Mouse (Mus musculus) intestine, embryonic 16.5 days (tissue): ENCODE data around the gene Med13l. TPM values are rescaled to one million over a fixed set of nuclear protein-coding genes. Genes with fewer than 3 reads are reported as not detected.

Experiments used
- ATAC-seq: fragments of 200-750 bp; cut with Nextera tagmentation; 2 replicates; pipeline ENCODE4 v1.8.0; 2017; ENCODE audit warnings: moderate TSS enrichment, moderate library complexity
- H3K27ac ChIP-seq: fragments of 300-500 bp; sonication (generic); 2 replicates; pipeline ENCODE4 v1.5.1; 2014; ENCODE audit warnings: mild to moderate bottlenecking, low read length
- H3K27me3 ChIP-seq: fragments of 300-500 bp; sonication (generic); replicated peaks from 2 replicates; pipeline ENCODE4 v1.6.1; 2014; ENCODE audit warnings: low read length, control low read depth, mixed read lengths; ENCODE audit not compliant: control insufficient read depth, insufficient read depth
- H3K36me3 ChIP-seq: fragments of 300-500 bp; sonication (generic); 2 replicates; pipeline ENCODE4 v1.6.1; 2014; ENCODE audit warnings: low read length, control low read depth; ENCODE audit not compliant: control insufficient read depth, insufficient read depth
- H3K4me1 ChIP-seq: fragments of 300-500 bp; sonication (generic); 2 replicates; pipeline ENCODE4 v1.6.1; 2014; ENCODE audit warnings: low read length, control low read depth, mixed read lengths; ENCODE audit not compliant: control insufficient read depth, insufficient read depth
- H3K4me2 ChIP-seq: fragments of 300-500 bp; sonication (generic); 2 replicates; pipeline ENCODE4 v1.6.1; 2014; ENCODE audit warnings: low read depth, low read length, control low read depth
- H3K4me3 ChIP-seq: fragments of 300-500 bp; sonication (generic); 2 replicates; pipeline ENCODE4 v1.5.1; 2014; ENCODE audit warnings: mild to moderate bottlenecking, low read length
- H3K9ac ChIP-seq: fragments of 300-500 bp; sonication (generic); 2 replicates; pipeline ENCODE4 v1.6.1; 2014; ENCODE audit warnings: low read depth, low read length
- H3K9me3 ChIP-seq: fragments of 300-500 bp; sonication (generic); 2 replicates; pipeline ENCODE4 v1.6.1; 2016; ENCODE audit warnings: low read length, control low read depth; ENCODE audit not compliant: control insufficient read depth
- WGBS: fragments of 180-500 bp; shearing (Covaris S2); extraction: QIAGEN DNeasy Blood & Tissue Kit; methylation state at CpG from one replicate; pipeline ENCODE4 v1.1.7; 2014; 5-methylcytosine and 5-hydroxymethylcytosine counted together
- polyA plus RNA-seq: library from polyadenylated mRNA; unstranded; fragments of >200 nt; fragmentation: Nextera tagmentation; extraction: Ambion mirVana; gene quantifications from 2 replicates; pipeline ENCODE4 v1.2.1, GENCODE M21; 2015

The Med13l gene
- polyA plus RNA-seq, 1 experiment from 2014 or later, result 6.4 TPM

DNA sequence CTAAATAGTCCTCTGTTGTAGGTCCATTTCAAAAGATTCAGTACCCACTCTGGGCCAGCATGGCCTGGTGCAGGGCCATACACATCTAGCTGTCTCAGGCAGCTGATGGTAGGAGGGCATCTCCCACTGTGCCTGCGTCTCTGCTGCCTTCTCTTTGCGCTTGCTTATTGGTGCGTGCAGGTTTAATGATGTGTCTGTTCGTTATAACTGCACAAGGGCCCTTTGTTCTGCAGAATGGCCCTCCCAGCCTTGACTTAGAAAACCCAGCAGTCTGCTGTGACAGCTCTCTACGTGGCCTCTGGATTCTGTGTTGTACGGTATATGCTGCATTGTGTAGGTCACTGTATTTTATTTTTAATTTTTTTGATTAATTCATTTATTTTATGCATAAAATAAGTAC lies 208.7 kb downstream of the Med13l start:
- Histone ChIP-seq H3K27ac (no peak overlapping the region), H3K4me2 (no peak overlapping the region), H3K4me1 (no peaks in the 10 kb centered on the region), H3K9me3 (no peaks in the 10 kb centered on the region), H3K36me3 (no peaks in the 10 kb centered on the region), H3K27me3 (0 out of 2 replicates have a peak, but pooled peaks cover 2% of the 10 kb centered on the region), H3K4me3 (no peak overlapping the region), H3K9ac (no peak overlapping the region)
- WGBS, result 67% methylated on average over 6 of the region's 6 CpGs
- no peak for ATAC-seq

DNA sequence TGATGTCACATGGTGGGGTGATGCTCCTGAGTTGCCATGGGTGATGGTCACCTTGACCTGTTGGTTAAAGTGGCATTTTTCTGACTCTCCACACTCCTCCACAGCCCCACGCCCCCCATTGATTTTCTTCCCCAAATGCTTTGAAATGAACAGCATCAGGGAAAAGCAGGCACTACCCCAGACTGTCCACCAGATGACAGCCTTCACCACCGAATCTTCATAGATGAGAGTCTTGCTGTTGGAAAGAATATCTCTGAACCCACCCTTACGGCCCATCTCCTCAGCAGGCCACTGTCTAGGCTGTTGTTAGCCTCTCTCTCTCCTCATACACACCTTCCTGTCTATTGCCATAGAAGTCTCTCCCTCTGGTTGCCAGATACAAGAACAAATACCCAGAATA lies 213.4 kb downstream of the Med13l start:
- no peak for ATAC-seq
- H3K9me3 ChIP-seq, result no peaks in the 10 kb centered on the region
- no peak overlapping the region for H3K4me3 ChIP-seq
- H3K4me2 ChIP-seq, result no peak overlapping the region
- H3K27ac ChIP-seq, result no peak overlapping the region
- 41% methylated on average over 3 of the region's 3 CpGs for WGBS
- H3K9ac ChIP-seq, result no peak overlapping the region
- no peaks in the 10 kb centered on the region for H3K4me1 ChIP-seq
- H3K36me3 ChIP-seq, result no peaks in the 10 kb centered on the region
- 0 out of 2 replicates have a peak, but pooled peaks cover 2% of the 10 kb centered on the region for H3K27me3 ChIP-seq

DNA sequence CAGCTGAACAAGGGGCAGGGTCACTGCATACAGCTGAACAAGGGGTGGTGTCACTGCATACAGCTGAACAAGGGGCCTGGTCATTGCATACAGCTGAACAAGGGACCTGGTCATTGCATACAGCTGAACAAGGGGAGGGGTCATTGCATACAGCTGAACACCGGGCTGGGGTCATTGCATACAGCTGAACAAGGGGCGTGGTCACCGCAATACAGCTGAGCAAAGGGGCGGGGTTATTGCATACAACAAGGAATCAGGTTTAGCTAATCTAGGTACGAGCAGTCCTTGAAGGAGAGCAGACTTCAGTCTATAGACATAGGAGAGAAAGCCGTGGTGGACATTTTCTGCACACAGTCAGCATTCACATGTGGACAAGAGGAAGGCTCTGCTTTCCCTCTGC lies 215.9 kb downstream of the Med13l start:
- Histone ChIP-seq H3K9ac (no peak overlapping the region), H3K27ac (no peak overlapping the region), H3K4me2 (no peak overlapping the region), H3K36me3 (no peaks in the 10 kb centered on the region), H3K4me1 (no peaks in the 10 kb centered on the region), H3K9me3 (no peaks in the 10 kb centered on the region), H3K27me3 (0 out of 2 replicates have a peak, but pooled peaks cover 6% of the 10 kb centered on the region), H3K4me3 (no peak overlapping the region)
- ATAC-seq, result no peak
- 78% methylated on average over 6 of the region's 6 CpGs for WGBS

DNA sequence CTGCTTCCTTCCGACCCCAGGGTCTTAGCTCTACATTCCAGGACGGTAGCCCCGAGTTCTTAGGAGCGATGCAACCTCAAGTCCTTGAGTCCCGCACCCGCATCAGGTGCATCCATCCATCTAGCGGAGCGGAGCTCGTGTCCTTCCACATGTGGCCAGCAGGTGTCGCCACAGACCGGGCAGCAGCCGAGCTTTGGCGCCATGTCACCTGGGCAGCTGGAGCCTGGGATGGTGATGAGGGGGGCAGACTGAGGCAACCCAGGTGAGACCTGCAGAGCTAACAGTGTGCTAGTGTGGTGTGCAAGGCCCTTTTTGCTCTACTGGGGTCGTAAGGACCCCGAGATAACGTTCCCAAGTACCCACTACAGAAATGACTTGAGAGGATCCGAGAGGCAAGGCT lies 221.1 kb downstream of the Med13l start:
- Histone ChIP-seq H3K4me2 (no peak overlapping the region), H3K4me1 (no peaks in the 10 kb centered on the region), H3K27ac (no peak overlapping the region), H3K36me3 (no peaks in the 10 kb centered on the region), H3K27me3 (0 out of 2 replicates have a peak, but pooled peaks cover 5% of the 10 kb centered on the region), H3K4me3 (no peak overlapping the region), H3K9me3 (peaks cover 7% of the 10 kb centered on the region; the same call in 1 of the 2 replicates), H3K9ac (no peak overlapping the region)
- WGBS, result 11% methylated on average over 17 of the region's 17 CpGs
- peak; percentile 56; the same call in 1 of the 2 replicates for ATAC-seq

DNA sequence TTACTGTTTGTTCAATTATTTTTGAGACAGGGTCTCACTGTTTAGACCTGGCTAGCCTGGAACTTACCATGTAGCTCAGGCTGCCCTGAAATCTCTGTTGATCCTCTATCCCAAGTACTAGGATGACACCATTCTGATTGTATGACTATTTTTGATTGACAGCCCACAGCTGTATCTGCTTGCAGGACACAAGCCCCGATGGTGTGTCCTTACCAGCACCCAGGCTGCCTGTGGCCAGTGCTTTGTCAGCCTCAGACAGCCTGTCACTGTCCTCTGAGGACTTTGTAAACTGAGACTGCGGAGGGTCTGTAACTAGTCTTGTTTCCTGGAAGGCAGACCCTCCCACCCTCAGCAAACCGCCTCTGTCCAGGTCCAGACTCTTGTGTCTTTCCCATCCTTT lies 221.7 kb downstream of the Med13l start:
- Histone ChIP-seq H3K27ac (no peak overlapping the region), H3K4me3 (no peak overlapping the region), H3K27me3 (0 out of 2 replicates have a peak, but pooled peaks cover 5% of the 10 kb centered on the region), H3K4me1 (no peaks in the 10 kb centered on the region), H3K9ac (no peak overlapping the region), H3K36me3 (no peaks in the 10 kb centered on the region), H3K9me3 (peaks cover 7% of the 10 kb centered on the region; the same call in 1 of the 2 replicates), H3K4me2 (no peak overlapping the region)
- 0 out of 2 replicates have a peak, but pooled peaks have one; percentile 13 for ATAC-seq
- 66% methylated on average over 3 of the region's 3 CpGs for WGBS

DNA sequence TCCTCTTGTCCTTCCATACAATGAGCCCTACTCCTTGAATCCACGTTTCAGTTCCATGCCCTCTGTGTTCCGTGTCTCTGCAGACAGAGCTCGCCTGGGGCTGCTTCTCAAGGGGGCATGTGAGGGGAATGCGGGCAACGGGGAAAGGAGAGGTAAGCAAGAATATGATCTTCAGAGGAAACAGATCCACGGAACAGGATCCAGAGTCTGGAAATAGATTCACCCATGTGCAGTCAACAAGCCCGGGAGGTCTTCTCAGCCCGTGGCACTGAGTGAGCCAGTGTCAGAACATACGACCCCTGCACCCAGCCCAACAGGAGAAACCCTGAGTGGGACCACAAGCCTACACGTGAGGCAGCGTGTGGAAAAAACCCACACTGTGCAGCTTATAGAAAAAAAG lies 228.7 kb downstream of the Med13l start:
- WGBS, result 86% methylated on average over 11 of the region's 11 CpGs
- Histone ChIP-seq H3K27me3 (no peaks in the 10 kb centered on the region), H3K9ac (no peak overlapping the region), H3K36me3 (no peaks in the 10 kb centered on the region), H3K27ac (no peak overlapping the region), H3K4me2 (no peak overlapping the region), H3K4me3 (no peak overlapping the region), H3K4me1 (no peaks in the 10 kb centered on the region), H3K9me3 (peaks cover 7% of the 10 kb centered on the region; the same call in 1 of the 2 replicates)
- no peak for ATAC-seq

DNA sequence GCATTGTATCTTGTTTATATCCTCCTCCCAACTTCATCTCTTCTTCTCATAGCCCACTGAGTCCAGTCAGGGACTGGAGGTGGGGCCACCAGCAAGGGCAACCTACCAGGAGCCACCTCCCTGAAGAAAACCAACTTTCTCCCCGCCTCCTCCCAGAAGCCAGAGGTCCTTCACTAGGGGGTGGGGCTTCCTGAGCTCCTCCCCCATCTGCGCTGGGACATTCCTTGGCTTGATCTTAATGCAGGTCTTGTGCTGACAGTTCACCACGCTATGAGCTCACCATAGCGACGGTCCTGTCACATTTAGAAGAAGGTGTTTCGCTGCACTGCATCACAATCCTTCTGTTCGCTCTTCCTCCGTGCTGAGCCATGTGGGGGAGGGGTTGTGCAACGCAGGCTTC lies 229.3 kb downstream of the Med13l start:
- 77% methylated on average over 9 of the region's 9 CpGs for WGBS
- Histone ChIP-seq H3K9me3 (peaks cover 7% of the 10 kb centered on the region; the same call in 1 of the 2 replicates), H3K36me3 (no peaks in the 10 kb centered on the region), H3K27me3 (no peaks in the 10 kb centered on the region), H3K4me2 (no peak overlapping the region), H3K4me1 (no peaks in the 10 kb centered on the region), H3K9ac (no peak overlapping the region), H3K4me3 (no peak overlapping the region), H3K27ac (no peak overlapping the region)
- ATAC-seq, result no peak

DNA sequence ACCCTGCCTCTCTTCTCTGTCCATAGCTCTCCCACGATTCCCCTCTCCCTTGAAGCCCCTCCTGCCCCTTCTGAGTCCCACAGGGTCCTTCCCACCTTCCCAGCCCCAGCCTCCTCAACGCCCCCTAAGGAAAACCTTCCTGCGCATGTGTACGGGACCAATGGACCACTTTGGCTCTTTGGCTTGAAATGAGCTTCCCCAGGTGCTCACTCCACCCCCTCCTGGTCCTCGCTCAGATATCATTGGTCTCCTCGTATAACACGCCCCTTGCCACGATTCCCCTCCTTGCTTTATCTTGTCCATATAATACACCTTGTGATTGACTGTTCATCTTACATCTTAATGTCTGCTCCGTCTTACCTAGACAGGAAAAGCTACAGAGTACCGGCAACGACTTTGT lies 237.3 kb downstream of the Med13l start:
- Histone ChIP-seq H3K4me2 (no peak overlapping the region), H3K4me1 (no peaks in the 10 kb centered on the region), H3K36me3 (no peaks in the 10 kb centered on the region), H3K27ac (no peak overlapping the region), H3K9ac (no peak overlapping the region), H3K9me3 (no peaks in the 10 kb centered on the region), H3K4me3 (no peak overlapping the region), H3K27me3 (no peaks in the 10 kb centered on the region)
- ATAC-seq, result no peak
- 88% methylated on average over 11 of the region's 11 CpGs for WGBS

DNA sequence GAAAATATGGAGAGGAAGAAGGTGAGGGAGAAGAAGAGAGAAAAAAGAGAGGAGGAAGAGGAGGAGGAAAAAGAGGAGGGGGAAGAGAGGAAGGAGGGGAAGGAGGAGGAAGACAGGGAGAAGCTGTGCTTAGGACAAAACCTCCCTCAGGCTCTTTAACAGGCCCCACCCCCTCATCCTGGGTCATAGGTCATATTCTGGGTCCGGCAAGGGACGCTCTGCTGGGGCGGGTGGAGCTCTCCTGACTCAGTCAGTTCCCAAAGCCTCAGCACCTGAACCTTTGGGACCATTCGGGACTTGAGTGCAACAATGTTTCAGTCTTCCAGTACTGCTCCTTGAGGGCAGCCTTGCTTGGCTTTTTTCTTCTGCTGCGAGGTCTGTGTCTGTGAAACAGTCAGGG lies 241.1 kb downstream of the Med13l start:
- Histone ChIP-seq H3K9ac (no peak overlapping the region), H3K4me1 (no peaks in the 10 kb centered on the region), H3K36me3 (no peaks in the 10 kb centered on the region), H3K4me3 (no peak overlapping the region), H3K4me2 (no peak overlapping the region), H3K27ac (no peak overlapping the region), H3K9me3 (no peaks in the 10 kb centered on the region), H3K27me3 (no peaks in the 10 kb centered on the region)
- no peak for ATAC-seq
- 33% methylated on average over 5 of the region's 5 CpGs for WGBS

DNA sequence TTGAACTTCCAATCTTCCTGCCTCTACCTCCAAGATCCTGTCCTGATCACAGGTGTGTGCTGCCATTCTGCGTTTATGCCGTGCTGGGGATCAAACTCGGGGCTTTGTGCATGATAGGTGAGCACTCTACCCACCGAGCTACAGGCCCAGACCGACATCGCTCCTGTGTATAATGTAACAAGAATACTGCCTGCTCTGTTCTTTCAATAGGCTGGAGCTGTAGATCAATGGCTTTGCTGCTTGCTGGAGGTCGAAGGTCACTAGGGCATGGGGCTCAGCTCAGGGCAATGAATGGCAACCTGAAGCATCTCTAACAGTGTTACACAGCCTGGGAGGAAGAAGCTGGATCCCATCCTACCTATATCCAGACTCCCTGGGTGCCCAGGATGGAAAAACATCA lies 241.6 kb downstream of the Med13l start:
- ATAC-seq, result no peak
- WGBS, result 83% methylated on average over 7 of the region's 7 CpGs
- Histone ChIP-seq H3K4me3 (no peak overlapping the region), H3K36me3 (no peaks in the 10 kb centered on the region), H3K4me1 (no peaks in the 10 kb centered on the region), H3K9me3 (no peaks in the 10 kb centered on the region), H3K4me2 (no peak overlapping the region), H3K27me3 (no peaks in the 10 kb centered on the region), H3K27ac (no peak overlapping the region), H3K9ac (no peak overlapping the region)
